Mouse (Mus musculus) lung, adult 10 weeks (tissue): Measurements from ENCODE around the gene Foxd1. TPM values are rescaled to one million over a fixed set of nuclear protein-coding genes. Genes with fewer than 3 reads are reported as not detected.

ENCODE experiments used
- polyA plus RNA-seq: library from polyadenylated mRNA; stranded (reverse); fragments of 350-450 nt; fragmentation: Illumina TruSeq; extraction: RNeasy Lipid Tissue Mini Kit (QIAGEN cat#74804); gene quantifications from one replicate; pipeline ENCODE4 v1.2.3, GENCODE M21; 2014; ENCODE audit warnings: low read depth, low replicate concordance; ENCODE audit not compliant: insufficient read depth

Gene Foxd1
- polyA plus RNA-seq: 0.06 TPM

DNA sequence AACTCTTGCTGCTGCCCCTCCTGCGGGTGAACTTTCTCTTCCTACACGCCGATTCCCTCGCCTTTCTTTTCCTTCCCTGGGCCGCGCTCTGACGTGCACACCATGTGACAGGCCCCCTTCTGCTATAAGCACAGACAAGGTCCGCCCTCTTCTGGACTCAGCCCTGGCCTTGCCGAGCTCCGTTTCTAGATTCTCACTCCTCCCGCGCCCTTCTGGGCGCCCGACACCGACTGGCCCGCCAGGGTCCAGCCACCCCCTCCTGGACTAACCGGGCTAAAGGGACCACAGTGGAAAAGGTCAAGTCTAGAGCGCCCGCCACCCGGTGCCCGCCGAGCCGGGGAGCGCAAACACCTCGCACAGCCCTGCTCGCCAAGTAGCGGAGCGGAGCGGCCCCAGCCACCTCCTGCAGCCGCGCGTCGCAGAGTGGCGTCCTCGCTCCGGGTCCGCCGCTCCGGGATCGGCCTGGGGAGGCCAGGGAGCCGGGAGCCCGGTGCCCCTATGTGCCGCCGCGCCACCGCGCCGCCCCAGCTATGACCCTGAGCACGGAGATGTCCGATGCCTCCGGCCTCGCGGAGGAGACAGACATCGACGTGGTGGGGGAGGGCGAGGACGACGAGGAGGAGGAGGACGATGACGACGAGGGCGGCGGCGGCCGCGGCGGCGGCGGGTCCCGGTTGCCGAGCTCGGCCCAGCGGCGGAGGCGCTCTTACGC lies at the start of gene Foxd1:
TSS of gene Foxd1 (plus strand) at position 153 of the 712 bp plus-strand sequence.

DNA sequence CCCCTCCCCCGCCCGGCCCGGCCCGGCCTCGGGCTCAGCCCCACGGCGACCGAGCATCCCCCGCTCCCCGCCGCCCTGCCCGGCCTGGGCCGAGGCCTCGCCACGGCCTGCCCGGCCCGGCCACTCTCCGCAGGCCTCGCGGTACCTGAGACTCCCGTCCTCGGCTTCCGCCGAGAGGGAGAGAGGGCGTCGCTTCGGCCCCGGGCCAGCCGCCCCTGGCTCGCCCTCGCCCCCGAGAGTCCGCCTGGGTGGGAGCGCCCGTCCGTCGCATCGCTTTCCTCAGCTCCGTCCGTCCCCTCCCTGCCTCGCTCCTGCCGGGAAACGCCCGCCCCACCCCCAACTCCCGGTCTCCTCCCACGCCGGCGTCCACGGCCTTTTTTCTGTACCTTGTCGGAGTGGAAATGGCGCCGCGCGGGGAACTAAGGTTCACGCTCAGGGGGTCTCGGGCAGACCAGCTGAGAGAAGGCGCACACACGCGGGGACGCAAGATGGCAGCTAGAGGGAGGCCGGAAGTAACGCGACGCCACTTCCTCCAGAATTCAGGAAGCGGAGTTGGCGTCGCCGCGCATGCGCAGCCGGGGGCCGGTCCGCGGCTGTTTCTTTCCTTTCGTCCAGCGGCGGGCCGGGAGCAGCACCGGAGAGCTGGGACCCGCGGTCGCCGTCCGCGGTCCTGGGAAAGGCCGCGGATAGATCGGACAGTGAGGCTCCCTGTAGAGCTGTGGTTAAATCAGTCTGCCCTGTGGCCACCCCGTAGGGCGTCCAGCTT lies 37.4 kb upstream of the Foxd1 start, which contains the start of gene Btf3:
TSS of gene Btf3 (minus strand) at position 527 of the 766 bp plus-strand sequence.

Other genes with a start within 250 kb of the Foxd1 start
- 8.6 TPM for gene Arhgef28, start 147.8 kb upstream of the Foxd1 start, polyA plus RNA-seq
- 5.1 TPM for gene Utp15, start 91.2 kb upstream of the Foxd1 start, polyA plus RNA-seq
- gene Ankra2, start 91.2 kb upstream of the Foxd1 start, polyA plus RNA-seq: 13.4 TPM
- not detected for gene Gm21976, start 74.4 kb upstream of the Foxd1 start, polyA plus RNA-seq
- gene Btf3, start 37.2 kb upstream of the Foxd1 start, polyA plus RNA-seq: 532 TPM
- 1.4 TPM for gene Gm10320, start 137.8 kb downstream of the Foxd1 start, polyA plus RNA-seq